15 mouse cellular contexts compared by ENCODE assay signal in genomic region chr16:44766320-44766892, GRCm38 (mm10). TPM values are rescaled to one million over a fixed set of nuclear protein-coding genes. Genes with fewer than 3 reads are reported as not detected.
DNase-seq lines count a peak whose midpoint lies in the region; ATAC-seq and TF ChIP-seq lines count a peak whose summit lies in the region.
"Had no signal": no experiment of that assay in that cellular context is flagged by ENCODE, and none has a peak within 500 bp of the region (broad histone marks: within the 10 kb centered on the region; RNA-seq: fewer than 3 reads in every experiment).

No protein-coding gene starts in this region.

- H3K9me3 ChIP-seq in megakaryocyte, embryonic 14.5 days: no peaks in the 10 kb centered on the region
- H3K9me3 ChIP-seq in liver, postnatal 0 days (ENCODE audit: low read length): no peaks in the 10 kb centered on the region
- H3K9me3 ChIP-seq: lung, embryonic 15.5 days had no signal

- 30% methylated on average over 9 of the region's 9 CpGs for WGBS in liver, postnatal 0 days (ENCODE audit: insufficient replicate concordance)

- no peaks in the 10 kb centered on the region for H3K27me3 ChIP-seq in megakaryocyte, embryonic 14.5 days (replicated peaks)
- H3K27me3 ChIP-seq in liver, postnatal 0 days (ENCODE audit: insufficient read depth, low read length): no peaks in the 10 kb centered on the region
- H3K27me3 ChIP-seq: lung, embryonic 15.5 days had no signal

- peak overlapping the region; percentile 59; the same call in 1 of the 2 replicates for H3K9ac ChIP-seq in liver, postnatal 0 days (replicated peaks)
- H3K9ac ChIP-seq: lung, embryonic 15.5 days had no signal

- H3K4me2 ChIP-seq in liver, postnatal 0 days (ENCODE audit: low read depth, low read length): peak overlapping the region; percentile 64
- H3K4me2 ChIP-seq: lung, embryonic 15.5 days; midbrain, embryonic 11.5 days had no signal

- TF ChIP-seq CTCF in liver, postnatal 0 days (IDR thresholded peaks at IDR 0.05; ENCODE audit: low read depth): no peak

- ATAC-seq in megakaryocyte, adult 5-6 weeks (ENCODE audit: poor library complexity, severe bottlenecking): no peak
- no peak for ATAC-seq in liver, postnatal 0 days

- H3K36me3 ChIP-seq in megakaryocyte, embryonic 14.5 days (replicated peaks; ENCODE audit: low read length): peaks cover 22% of the 10 kb centered on the region
- no peaks in the 10 kb centered on the region for H3K36me3 ChIP-seq in liver, postnatal 0 days (replicated peaks; ENCODE audit: insufficient read depth, low read length)
- H3K36me3 ChIP-seq: lung, embryonic 15.5 days had no signal

- peak; percentile 37 to 65 for DNase-seq in frontal cortex, adult 2 months (ENCODE audit: extremely low spot score in 1 of 2, low spot score in 1 of 2)
- DNase-seq in frontal cortex, postnatal 10 days (ENCODE audit: low spot score in 2 of 2): no peak
- peak; percentile 46 for DNase-seq in brain, adult 2 months (ENCODE audit: low read depth, low spot score)
- DNase-seq in liver, postnatal 0 days: no peak
- DNase-seq in T-cell, adult 2 months (ENCODE audit: low spot score): no peak
- no peak for DNase-seq in layer of hippocampus, postnatal 25 days (ENCODE audit: extremely low spot score in 1 of 2, low spot score in 1 of 2)
- DNase-seq: cerebellum, postnatal 36 days; kidney, adult 11 months; kidney, postnatal 36 days; retina, postnatal 1 day had no signal

- TF ChIP-seq EP300 in liver, postnatal 0 days (IDR thresholded peaks at IDR 0.05; ENCODE audit: low read depth): no peak

- H3K4me3 ChIP-seq in megakaryocyte, embryonic 14.5 days (replicated peaks): peak overlapping the region; percentile 91
- peak overlapping the region; percentile 45 for H3K4me3 ChIP-seq in liver, postnatal 0 days (ENCODE audit: low read depth, low read length)
- H3K4me3 ChIP-seq: lung, embryonic 15.5 days had no signal

- peaks cover 51% of the 10 kb centered on the region for H3K4me1 ChIP-seq in megakaryocyte, embryonic 14.5 days
- no peaks in the 10 kb centered on the region for H3K4me1 ChIP-seq in liver, postnatal 0 days (ENCODE audit: insufficient read depth)
- H3K4me1 ChIP-seq: lung, embryonic 15.5 days had no signal

- H3K27ac ChIP-seq in liver, postnatal 0 days (ENCODE audit: low read depth): peak overlapping the region; percentile 55; the same call in 1 of the 2 replicates
- H3K27ac ChIP-seq: lung, embryonic 15.5 days had no signal

RNA-seq across cellular contexts. Expression of gene Cd200r1, which starts 0.9 kb away (rescaled TPM):
- polyA plus RNA-seq in frontal cortex, adult 2 months (2012; rRNA removed): 0.32 and 0.46 TPM in 2 replicates
- polyA plus RNA-seq in megakaryocyte, embryonic 14.5 days (2012; ENCODE audit: insufficient read depth, low replicate concordance): 4.1 TPM in 1 of 2 replicates, not detected in the other
- total RNA-seq in megakaryocyte, adult 5-6 weeks (2015): 29.0 and 36.0 TPM in 2 replicates
- 16.3 and 18.5 TPM in 2 replicates for total RNA-seq in megakaryocyte, adult 5-6 weeks (2017)
- polyA plus RNA-seq in liver, postnatal 0 days (2015; fragmentation: Nextera tagmentation; extraction: Ambion mirVana): 4.2 and 4.7 TPM in 2 replicates
- total RNA-seq in layer of hippocampus, postnatal 25 days (2021): under 1 TPM in 1 of 2 experiments, not detected in 1; 0.40 TPM

RNA-seq across cellular contexts. Expression of gene Gtpbp8, which starts 20.2 kb away (rescaled TPM):
- polyA plus RNA-seq in frontal cortex, adult 2 months (2012; rRNA removed): 18.3 and 18.9 TPM in 2 replicates
- polyA plus RNA-seq in megakaryocyte, embryonic 14.5 days (2012; ENCODE audit: insufficient read depth, low replicate concordance): 12.5 and 22.7 TPM in 2 replicates
- 5.8 and 17.2 TPM in 2 replicates for total RNA-seq in megakaryocyte, adult 5-6 weeks (2015)
- 11.1 and 13.2 TPM in 2 replicates for total RNA-seq in megakaryocyte, adult 5-6 weeks (2017)
- polyA plus RNA-seq in liver, postnatal 0 days (2015; fragmentation: Nextera tagmentation; extraction: Ambion mirVana): 18.3 and 18.4 TPM in 2 replicates
- 10 to 100 TPM; 23.8 to 29.9 TPM for total RNA-seq in layer of hippocampus, postnatal 25 days (2021)

RNA-seq across cellular contexts. Expression of gene Nepro, which starts 42.3 kb away (rescaled TPM):
- 3.2 and 3.9 TPM in 2 replicates for polyA plus RNA-seq in frontal cortex, adult 2 months (2012; rRNA removed)
- 0.81 and 1.7 TPM in 2 replicates for polyA plus RNA-seq in megakaryocyte, embryonic 14.5 days (2012; ENCODE audit: insufficient read depth, low replicate concordance)
- total RNA-seq in megakaryocyte, adult 5-6 weeks (2015): 8.6 and 11.2 TPM in 2 replicates
- total RNA-seq in megakaryocyte, adult 5-6 weeks (2017): 13.4 and 15.1 TPM in 2 replicates
- 1.9 and 2.4 TPM in 2 replicates for polyA plus RNA-seq in liver, postnatal 0 days (2015; fragmentation: Nextera tagmentation; extraction: Ambion mirVana)
- total RNA-seq in layer of hippocampus, postnatal 25 days (2021): 1 to 10 TPM; 4.1 to 4.9 TPM

RNA-seq across cellular contexts. Expression of gene Cd200r4, which starts 45.1 kb away (rescaled TPM):
- 0.10 and 0.55 TPM in 2 replicates for polyA plus RNA-seq in frontal cortex, adult 2 months (2012; rRNA removed)
- not detected in 2 replicates for polyA plus RNA-seq in megakaryocyte, embryonic 14.5 days (2012; ENCODE audit: insufficient read depth, low replicate concordance)
- total RNA-seq in megakaryocyte, adult 5-6 weeks (2015): 6.8 and 8.2 TPM in 2 replicates
- 4.3 and 5.5 TPM in 2 replicates for total RNA-seq in megakaryocyte, adult 5-6 weeks (2017)
- 0.45 and 0.68 TPM in 2 replicates for polyA plus RNA-seq in liver, postnatal 0 days (2015; fragmentation: Nextera tagmentation; extraction: Ambion mirVana)
- not detected for total RNA-seq in layer of hippocampus, postnatal 25 days (2021)
- polyA plus RNA-seq: neural tube, embryonic 11.5 days had no signal

Comparison
In these comparisons a context has a peak if more than half of its experiments do, and no peak if none do; other contexts are left out.
1. DNase-seq: peak in frontal cortex, adult 2 months (2 of 2) and brain, adult 2 months (single experiment); none in frontal cortex, postnatal 10 days (0 of 2), liver, postnatal 0 days (single experiment), T-cell, adult 2 months (single experiment) and layer of hippocampus, postnatal 25 days (0 of 2).